In genomic region chr9:49605351-49605750, GRCm38 (mm10) we compare ENCODE assay signal across 17 mouse cellular contexts.
A peak's percentile ranks its signal among the peaks of the same experiment; 100 is the strongest.
DNase-seq lines count a peak whose midpoint lies in the region; ATAC-seq and TF ChIP-seq lines count a peak whose summit lies in the region.
"Had no signal": no experiment of that assay in that cellular context is flagged by ENCODE, and none has a peak within 500 bp of the region (broad histone marks: within the 10 kb centered on the region; RNA-seq: fewer than 3 reads in every experiment).

No protein-coding gene starts in this region.

- TF ChIP-seq CTCF in hindbrain, postnatal 0 days (IDR thresholded peaks at IDR 0.05; ENCODE audit: low read depth) = no peak

- H3K4me1 ChIP-seq in heart, embryonic 11.5 days (ENCODE audit: control insufficient read depth, insufficient read depth, low read length) = peaks cover 24% of the 10 kb centered on the region
- peaks cover 52% of the 10 kb centered on the region for H3K4me1 ChIP-seq in hindbrain, embryonic 14.5 days (replicated peaks; ENCODE audit: control insufficient read depth, insufficient read depth, low read length)
- peaks cover 10% of the 10 kb centered on the region for H3K4me1 ChIP-seq in hindbrain, postnatal 0 days (ENCODE audit: insufficient read depth, low read length)
- H3K4me1 ChIP-seq: limb, embryonic 15.5 days had no signal

- no peak for ATAC-seq in heart, embryonic 11.5 days (replicated peaks; ENCODE audit: insufficient number of reproducible peaks, low FRiP score, low TSS enrichment)
- ATAC-seq in hindbrain, embryonic 14.5 days (ENCODE audit: low FRiP score) = no peak
- ATAC-seq in hindbrain, postnatal 0 days = no peak

- DNase-seq in heart, adult 18-20 months = peak; percentile 41 to 48
- no peak for DNase-seq in hindbrain, embryonic 14.5 days (ENCODE audit: low spot score)
- DNase-seq in hindbrain, postnatal 0 days (ENCODE audit: low spot score) = no peak
- DNase-seq in MN1 (ENCODE audit: low spot score) = peak; percentile 21
- DNase-seq in heart, postnatal 10 days = peak; percentile 20 to 35
- DNase-seq in natural killer cell, adult 2 months (ENCODE audit: low spot score in 2 of 2) = no peak
- DNase-seq: adrenal gland, adult 2 months; cerebellum, adult 11 months; cerebellum, adult 9-11 months; left cerebral cortex, postnatal 4 days; lung, embryonic 14.5 days; retina, postnatal 1 day; right cerebral cortex, postnatal 25 days; thymus, postnatal 14 days had no signal

- H3K27me3 ChIP-seq in heart, embryonic 11.5 days (ENCODE audit: control insufficient read depth, insufficient read depth, low read length) = no peaks in the 10 kb centered on the region
- no peaks in the 10 kb centered on the region for H3K27me3 ChIP-seq in hindbrain, embryonic 14.5 days (ENCODE audit: control insufficient read depth, insufficient read depth, low read length)
- no peaks in the 10 kb centered on the region for H3K27me3 ChIP-seq in hindbrain, postnatal 0 days (ENCODE audit: insufficient read depth, low read length)
- H3K27me3 ChIP-seq: limb, embryonic 15.5 days had no signal

- H3K27ac ChIP-seq in heart, embryonic 11.5 days (ENCODE audit: low read depth, low read length) = no peak overlapping the region
- peak overlapping the region; percentile 79 for H3K27ac ChIP-seq in hindbrain, embryonic 14.5 days
- no peak overlapping the region for H3K27ac ChIP-seq in hindbrain, postnatal 0 days
- H3K27ac ChIP-seq: limb, embryonic 15.5 days; liver, embryonic 14.5 days had no signal

- no peaks in the 10 kb centered on the region for H3K36me3 ChIP-seq in heart, embryonic 11.5 days (ENCODE audit: control insufficient read depth, insufficient read depth, low read length)
- no peaks in the 10 kb centered on the region for H3K36me3 ChIP-seq in hindbrain, embryonic 14.5 days (replicated peaks; ENCODE audit: control insufficient read depth, insufficient read depth)
- H3K36me3 ChIP-seq in hindbrain, postnatal 0 days (ENCODE audit: insufficient read depth, low read length) = no peaks in the 10 kb centered on the region
- H3K36me3 ChIP-seq: limb, embryonic 15.5 days had no signal

- H3K9ac ChIP-seq in heart, embryonic 11.5 days (ENCODE audit: low read depth, low read length) = no peak overlapping the region
- no peak overlapping the region for H3K9ac ChIP-seq in hindbrain, embryonic 14.5 days
- no peak overlapping the region for H3K9ac ChIP-seq in hindbrain, postnatal 0 days (replicated peaks; ENCODE audit: low read length)
- H3K9ac ChIP-seq: limb, embryonic 15.5 days; liver, embryonic 14.5 days; lung, embryonic 14.5 days had no signal

- H3K4me3 ChIP-seq in heart, embryonic 11.5 days (ENCODE audit: low read depth, low read length) = no peak overlapping the region
- H3K4me3 ChIP-seq in hindbrain, embryonic 14.5 days (replicated peaks; ENCODE audit: low read length) = no peak overlapping the region
- no peak overlapping the region for H3K4me3 ChIP-seq in hindbrain, postnatal 0 days (ENCODE audit: low read length)
- H3K4me3 ChIP-seq: limb, embryonic 15.5 days had no signal

- no peak overlapping the region for H3K4me2 ChIP-seq in heart, embryonic 11.5 days
- no peak overlapping the region for H3K4me2 ChIP-seq in hindbrain, embryonic 14.5 days (replicated peaks)
- no peak overlapping the region for H3K4me2 ChIP-seq in hindbrain, postnatal 0 days (ENCODE audit: low read depth, low read length)
- H3K4me2 ChIP-seq: limb, embryonic 15.5 days; lung, embryonic 14.5 days had no signal

- H3K9me3 ChIP-seq in heart, embryonic 11.5 days (replicated peaks; ENCODE audit: control insufficient read depth, low read length) = no peaks in the 10 kb centered on the region
- no peaks in the 10 kb centered on the region for H3K9me3 ChIP-seq in hindbrain, embryonic 14.5 days (ENCODE audit: control insufficient read depth, low read length)
- H3K9me3 ChIP-seq in hindbrain, postnatal 0 days (ENCODE audit: low read length) = no peaks in the 10 kb centered on the region
- H3K9me3 ChIP-seq: limb, embryonic 15.5 days had no signal

- WGBS in heart, embryonic 11.5 days (ENCODE audit: insufficient replicate concordance) = 85% methylated on average over 3 of the region's 3 CpGs
- WGBS in hindbrain, embryonic 14.5 days = 90% methylated on average over 3 of the region's 3 CpGs
- whole genome bisulfite sequencing in hindbrain, postnatal 0 days = 90% methylated on average over 3 of the region's 3 CpGs

- intact Hi-C loops in heart, postnatal 10 days (cut with DNase I) = no loop called here

Comparison
In these comparisons a context has a peak if more than half of its experiments do, and no peak if none do; other contexts are left out.
1. DNase-seq: peak in heart, adult 18-20 months (2 of 2), MN1 (single experiment) and heart, postnatal 10 days (2 of 2); none in hindbrain, embryonic 14.5 days (single experiment), hindbrain, postnatal 0 days (single experiment) and natural killer cell, adult 2 months (0 of 2).